9 mouse cellular contexts compared by ENCODE assay signal in the genomic region with DNA sequence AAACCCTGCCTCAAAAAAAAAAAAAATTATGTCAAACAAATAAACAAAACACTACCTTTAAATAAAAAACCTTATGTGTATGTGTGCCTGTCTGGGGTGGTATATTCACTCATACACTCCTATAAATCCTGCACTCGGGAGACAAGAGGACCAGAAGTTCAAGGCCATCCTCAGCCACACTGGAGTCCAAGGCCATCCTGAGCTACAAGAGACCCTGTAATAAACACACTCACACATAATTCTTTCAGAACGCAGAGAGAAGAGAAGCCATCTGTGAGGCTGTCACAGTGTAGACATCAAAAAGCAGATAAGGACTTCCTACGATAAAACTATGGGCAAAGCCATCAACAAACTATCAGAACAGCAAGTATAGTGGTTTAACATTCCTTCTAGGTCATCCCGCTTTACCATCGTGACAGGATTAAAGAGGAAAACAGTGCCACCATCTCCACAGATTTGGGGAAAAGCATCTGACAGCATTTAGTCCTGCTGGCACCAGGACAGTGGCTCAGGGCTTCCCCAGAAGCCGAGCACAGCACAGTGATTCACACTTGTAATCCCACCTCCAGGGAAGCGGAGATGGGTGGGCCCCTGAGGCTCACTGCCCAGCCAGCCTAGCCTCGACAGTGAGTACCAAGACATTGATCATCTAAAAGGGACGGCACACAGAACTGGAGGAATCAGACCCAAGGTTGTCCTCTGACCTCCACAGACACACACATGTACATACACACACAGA.
"Had no signal": no experiment of that assay in that cellular context is flagged by ENCODE, and none has a peak within 500 bp of the region (broad histone marks: within the 10 kb centered on the region; RNA-seq: fewer than 3 reads in every experiment).

No protein-coding gene starts in this region.

- DNase-seq: lung, adult 2 months; lung, postnatal 14 days; lung, postnatal 36 days; midbrain, embryonic 14.5 days; right cerebral cortex, postnatal 14 days; thymus, adult 2 months; thymus, postnatal 25 days; thymus, postnatal 4 days had no signal

- ATAC-seq: lung, postnatal 0 days had no signal
